Mouse (Mus musculus): Measurements from ENCODE around the gene Usp12. TPM values are rescaled to one million over a fixed set of nuclear protein-coding genes. Genes with fewer than 3 reads are reported as not detected.

Gene Usp12
- polyA plus RNA-seq, 1 experiment from 2014 or later, result 14.4 TPM

DNA sequence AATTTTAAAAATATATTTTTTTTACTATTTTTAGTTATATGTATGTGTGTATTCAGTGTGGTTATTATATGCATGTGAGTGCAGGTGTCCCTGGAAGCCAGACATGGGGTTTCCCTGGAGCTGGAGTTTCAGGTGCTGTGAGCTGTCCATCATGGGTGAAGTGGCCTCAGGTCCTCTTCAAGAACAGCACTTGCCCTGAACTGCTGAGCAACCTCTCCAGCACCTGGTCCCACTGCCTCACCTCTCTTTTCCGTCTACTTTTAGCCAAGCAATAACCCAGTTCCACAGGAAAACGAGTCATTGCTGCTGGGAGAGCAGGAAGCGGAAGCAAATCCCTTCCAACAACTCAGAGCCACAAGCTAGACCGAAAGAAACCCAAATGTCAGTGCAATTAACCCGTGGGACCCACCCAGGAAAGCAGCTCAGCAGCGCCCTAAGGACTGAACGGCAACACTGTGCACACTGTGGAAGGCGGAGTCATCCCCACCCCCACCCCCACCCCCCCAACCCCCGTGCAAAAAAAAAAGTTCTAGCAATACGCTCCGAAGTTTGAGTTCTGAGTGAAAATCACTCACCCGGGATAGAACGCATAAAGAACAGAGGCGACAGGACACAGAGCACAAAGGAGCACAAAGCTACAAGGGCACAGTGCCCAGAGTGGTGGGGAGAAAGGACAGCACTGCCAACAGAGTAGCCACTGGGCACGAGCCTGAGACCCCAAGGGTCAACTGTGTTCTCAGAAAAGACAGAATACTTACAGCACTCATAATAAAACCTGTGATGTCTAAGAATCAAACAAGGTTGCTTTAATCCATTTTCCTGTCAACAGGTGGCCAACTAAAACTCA lies 24.6 kb downstream of the Usp12 start:
- H3K4me2 ChIP-seq (replicated peaks; ENCODE audit: low read depth, low read length), result no peak overlapping the region
- H3K27ac ChIP-seq (ENCODE audit: low read depth, low read length), result 0 out of 2 replicates have a peak overlapping the region, but pooled peaks have one; percentile 8
- no peak for ATAC-seq (ENCODE audit: low FRiP score, low TSS enrichment)
- no peaks in the 10 kb centered on the region for H3K9me3 ChIP-seq (ENCODE audit: control insufficient read depth, low read length)
- H3K27me3 ChIP-seq (ENCODE audit: control insufficient read depth, insufficient read depth, low read length), result no peaks in the 10 kb centered on the region
- H3K4me3 ChIP-seq (ENCODE audit: low read length), result no peak overlapping the region
- H3K9ac ChIP-seq (ENCODE audit: low read depth, low read length), result no peak overlapping the region
- H3K4me1 ChIP-seq (ENCODE audit: control insufficient read depth, insufficient read depth, low read length), result peaks cover 14% of the 10 kb centered on the region
- WGBS, result 55% methylated on average over 15 of the region's 15 CpGs
- H3K36me3 ChIP-seq (ENCODE audit: control insufficient read depth, insufficient read depth, low read length), result no peaks in the 10 kb centered on the region; the same call in 1 of the 2 replicates

DNA sequence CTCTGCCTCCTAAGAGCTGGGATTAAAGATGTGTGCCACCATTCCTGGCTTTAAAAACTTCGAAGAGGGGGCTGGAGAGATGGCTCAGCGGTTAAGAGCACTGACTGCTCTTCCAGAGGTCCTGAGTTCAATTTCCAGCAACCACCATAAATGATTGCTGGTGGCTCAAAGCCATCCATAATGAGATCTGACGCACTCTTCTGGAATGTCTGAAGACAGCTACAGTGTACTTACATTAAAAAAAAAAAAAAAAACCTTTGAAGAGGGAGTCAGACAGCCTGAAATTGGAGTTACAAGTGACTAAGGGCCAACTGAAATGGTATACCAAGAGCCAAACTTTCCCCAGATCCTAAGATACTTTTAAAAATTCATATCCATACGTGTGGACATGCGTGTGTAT lies 29.0 kb downstream of the Usp12 start:
- WGBS, result 92% methylated on average over 5 of the region's 5 CpGs
- no peak for ATAC-seq (ENCODE audit: low FRiP score, low TSS enrichment)
- no peak overlapping the region for H3K9ac ChIP-seq (ENCODE audit: low read depth, low read length)
- H3K4me2 ChIP-seq (replicated peaks; ENCODE audit: low read depth, low read length), result no peak overlapping the region
- H3K27me3 ChIP-seq (ENCODE audit: control insufficient read depth, insufficient read depth, low read length), result no peaks in the 10 kb centered on the region
- H3K4me1 ChIP-seq (ENCODE audit: control insufficient read depth, insufficient read depth, low read length), result peaks cover 6% of the 10 kb centered on the region
- no peak overlapping the region for H3K27ac ChIP-seq (ENCODE audit: low read depth, low read length)
- H3K4me3 ChIP-seq (ENCODE audit: low read length), result no peak overlapping the region
- H3K9me3 ChIP-seq (ENCODE audit: control insufficient read depth, low read length), result no peaks in the 10 kb centered on the region
- H3K36me3 ChIP-seq (ENCODE audit: control insufficient read depth, insufficient read depth, low read length), result peaks cover 12% of the 10 kb centered on the region; the same call in 1 of the 2 replicates

DNA sequence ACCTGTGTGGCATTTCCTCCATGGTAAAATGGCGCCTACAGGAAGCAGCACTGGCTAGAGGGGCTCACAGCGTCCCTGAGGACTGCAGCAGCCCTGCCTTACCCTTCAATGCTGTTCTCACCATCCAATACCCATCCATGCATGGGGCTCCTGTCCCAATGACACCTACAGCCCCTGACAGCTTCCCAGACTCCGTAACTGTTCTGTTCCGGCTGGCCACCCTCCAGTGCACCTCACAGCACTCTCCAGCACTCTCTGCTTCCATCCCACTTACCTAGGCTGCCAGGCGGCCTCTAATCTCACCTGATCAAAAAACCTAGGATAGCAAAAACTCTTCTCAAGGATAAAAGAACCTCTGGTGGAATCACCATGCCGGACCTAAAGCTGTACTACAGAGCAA lies 35.6 kb downstream of the Usp12 start:
- no peak overlapping the region for H3K4me3 ChIP-seq (ENCODE audit: low read length)
- H3K4me1 ChIP-seq (ENCODE audit: control insufficient read depth, insufficient read depth, low read length), result 0 out of 2 replicates have a peak, but pooled peaks cover 3% of the 10 kb centered on the region
- H3K36me3 ChIP-seq (ENCODE audit: control insufficient read depth, insufficient read depth, low read length), result peaks cover 24% of the 10 kb centered on the region
- no peaks in the 10 kb centered on the region for H3K9me3 ChIP-seq (ENCODE audit: control insufficient read depth, low read length)
- H3K9ac ChIP-seq (ENCODE audit: low read depth, low read length), result no peak overlapping the region
- WGBS, result 68% methylated on average over 6 of the region's 6 CpGs
- ATAC-seq (ENCODE audit: low FRiP score, low TSS enrichment), result peak; percentile 75; the same call in 1 of the 2 replicates
- H3K27me3 ChIP-seq (ENCODE audit: control insufficient read depth, insufficient read depth, low read length), result no peaks in the 10 kb centered on the region
- no peak overlapping the region for H3K4me2 ChIP-seq (replicated peaks; ENCODE audit: low read depth, low read length)
- H3K27ac ChIP-seq (ENCODE audit: low read depth, low read length), result no peak overlapping the region

DNA sequence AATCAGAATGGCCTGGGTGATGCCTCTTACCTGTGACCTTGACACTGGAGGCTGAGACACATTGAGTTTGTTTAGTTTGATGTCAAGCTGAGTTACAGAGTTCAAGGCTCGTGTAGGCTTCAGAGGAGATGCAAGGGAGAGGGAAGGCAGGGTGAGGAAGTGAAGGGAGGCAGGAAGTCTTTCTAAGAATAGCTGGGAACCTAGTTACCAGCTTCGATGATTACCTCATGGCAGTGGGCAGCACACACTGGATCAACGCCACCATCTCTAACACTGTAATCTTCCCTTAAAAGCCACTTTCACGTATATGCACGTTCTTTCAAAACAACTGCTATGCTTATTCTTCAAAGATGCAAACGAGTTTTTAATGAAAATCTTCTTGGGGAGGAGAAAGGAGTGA lies 36.9 kb downstream of the Usp12 start:
- H3K36me3 ChIP-seq (ENCODE audit: control insufficient read depth, insufficient read depth, low read length), result peaks cover 34% of the 10 kb centered on the region
- H3K27ac ChIP-seq (ENCODE audit: low read depth, low read length), result no peak overlapping the region
- H3K4me2 ChIP-seq (replicated peaks; ENCODE audit: low read depth, low read length), result no peak overlapping the region
- no peak for ATAC-seq (ENCODE audit: low FRiP score, low TSS enrichment)
- no peak overlapping the region for H3K9ac ChIP-seq (ENCODE audit: low read depth, low read length)
- no peaks in the 10 kb centered on the region for H3K9me3 ChIP-seq (ENCODE audit: control insufficient read depth, low read length)
- 0 out of 2 replicates have a peak, but pooled peaks cover 3% of the 10 kb centered on the region for H3K4me1 ChIP-seq (ENCODE audit: control insufficient read depth, insufficient read depth, low read length)
- 78% methylated on average over 6 of the region's 6 CpGs for WGBS
- H3K4me3 ChIP-seq (ENCODE audit: low read length), result no peak overlapping the region
- H3K27me3 ChIP-seq (ENCODE audit: control insufficient read depth, insufficient read depth, low read length), result no peaks in the 10 kb centered on the region

- Histone ChIP-seq H3K27ac (ENCODE audit: low read depth, low read length) (no peak overlapping the region), H3K9ac (ENCODE audit: low read depth, low read length) (no peak overlapping the region), H3K27me3 (ENCODE audit: control insufficient read depth, insufficient read depth, low read length) (no peaks in the 10 kb centered on the region), H3K4me3 (ENCODE audit: low read length) (no peak overlapping the region), H3K4me1 (ENCODE audit: control insufficient read depth, insufficient read depth, low read length) (0 out of 2 replicates have a peak, but pooled peaks cover 3% of the 10 kb centered on the region), H3K4me2 (replicated peaks; ENCODE audit: low read depth, low read length) (no peak overlapping the region), H3K9me3 (ENCODE audit: control insufficient read depth, low read length) (no peaks in the 10 kb centered on the region), H3K36me3 (ENCODE audit: control insufficient read depth, insufficient read depth, low read length) (peaks cover 34% of the 10 kb centered on the region)
- 69% methylated on average over 5 of the region's 5 CpGs for WGBS
- no peak for ATAC-seq (ENCODE audit: low FRiP score, low TSS enrichment)
Observed at GRCm38 (mm10) chr5:146757316-146757715, 37.5 kb downstream of the Usp12 start.

- Histone ChIP-seq H3K36me3 (ENCODE audit: control insufficient read depth, insufficient read depth, low read length) (peaks cover 55% of the 10 kb centered on the region), H3K9me3 (ENCODE audit: control insufficient read depth, low read length) (no peaks in the 10 kb centered on the region), H3K9ac (ENCODE audit: low read depth, low read length) (no peak overlapping the region), H3K4me3 (ENCODE audit: low read length) (no peak overlapping the region), H3K27ac (ENCODE audit: low read depth, low read length) (no peak overlapping the region), H3K27me3 (ENCODE audit: control insufficient read depth, insufficient read depth, low read length) (no peaks in the 10 kb centered on the region), H3K4me2 (replicated peaks; ENCODE audit: low read depth, low read length) (no peak overlapping the region), H3K4me1 (ENCODE audit: control insufficient read depth, insufficient read depth, low read length) (no peaks in the 10 kb centered on the region)
- 98% methylated on average over 8 of the region's 8 CpGs for WGBS
- no peak for ATAC-seq (ENCODE audit: low FRiP score, low TSS enrichment)
Observed at GRCm38 (mm10) chr5:146753181-146753580, 41.6 kb downstream of the Usp12 start.

GRCm38 (mm10) chr5:146750958-146751357 lies 43.8 kb downstream of the Usp12 start:
- WGBS, result 95% methylated on average over 7 of the region's 7 CpGs
- ATAC-seq (ENCODE audit: low FRiP score, low TSS enrichment), result no peak
- peaks cover 51% of the 10 kb centered on the region for H3K36me3 ChIP-seq (ENCODE audit: control insufficient read depth, insufficient read depth, low read length)
- no peak overlapping the region for H3K4me2 ChIP-seq (replicated peaks; ENCODE audit: low read depth, low read length)
- H3K27ac ChIP-seq (ENCODE audit: low read depth, low read length), result no peak overlapping the region
- H3K9ac ChIP-seq (ENCODE audit: low read depth, low read length), result no peak overlapping the region
- no peak overlapping the region for H3K4me3 ChIP-seq (ENCODE audit: low read length)
- no peaks in the 10 kb centered on the region for H3K9me3 ChIP-seq (ENCODE audit: control insufficient read depth, low read length)
- H3K4me1 ChIP-seq (ENCODE audit: control insufficient read depth, insufficient read depth, low read length), result no peaks in the 10 kb centered on the region
- H3K27me3 ChIP-seq (ENCODE audit: control insufficient read depth, insufficient read depth, low read length), result no peaks in the 10 kb centered on the region

- Histone ChIP-seq H3K27me3 (ENCODE audit: control insufficient read depth, insufficient read depth, low read length) (no peaks in the 10 kb centered on the region), H3K4me2 (replicated peaks; ENCODE audit: low read depth, low read length) (no peak overlapping the region), H3K9me3 (ENCODE audit: control insufficient read depth, low read length) (no peaks in the 10 kb centered on the region), H3K27ac (ENCODE audit: low read depth, low read length) (no peak overlapping the region), H3K36me3 (ENCODE audit: control insufficient read depth, insufficient read depth, low read length) (peaks cover 51% of the 10 kb centered on the region), H3K4me1 (ENCODE audit: control insufficient read depth, insufficient read depth, low read length) (no peaks in the 10 kb centered on the region), H3K9ac (ENCODE audit: low read depth, low read length) (no peak overlapping the region), H3K4me3 (ENCODE audit: low read length) (no peak overlapping the region)
- WGBS, result 92% methylated on average over 7 of the region's 7 CpGs
- no peak for ATAC-seq (ENCODE audit: low FRiP score, low TSS enrichment)
Observed at GRCm38 (mm10) chr5:146750273-146750672, 44.5 kb downstream of the Usp12 start.

GRCm38 (mm10) chr5:146749857-146750256 lies 44.9 kb downstream of the Usp12 start:
- no peak overlapping the region for H3K9ac ChIP-seq (ENCODE audit: low read depth, low read length)
- WGBS, result 87% methylated on average over 5 of the region's 5 CpGs
- no peak for ATAC-seq (ENCODE audit: low FRiP score, low TSS enrichment)
- H3K4me3 ChIP-seq (ENCODE audit: low read length), result no peak overlapping the region
- no peaks in the 10 kb centered on the region for H3K9me3 ChIP-seq (ENCODE audit: control insufficient read depth, low read length)
- no peaks in the 10 kb centered on the region for H3K4me1 ChIP-seq (ENCODE audit: control insufficient read depth, insufficient read depth, low read length)
- peaks cover 50% of the 10 kb centered on the region for H3K36me3 ChIP-seq (ENCODE audit: control insufficient read depth, insufficient read depth, low read length)
- no peak overlapping the region for H3K27ac ChIP-seq (ENCODE audit: low read depth, low read length)
- no peak overlapping the region for H3K4me2 ChIP-seq (replicated peaks; ENCODE audit: low read depth, low read length)
- H3K27me3 ChIP-seq (ENCODE audit: control insufficient read depth, insufficient read depth, low read length), result no peaks in the 10 kb centered on the region

All from kidney, embryonic 14.5 days (tissue).